Mouse (Mus musculus) hindbrain, embryonic 13.5 days (tissue): ENCODE measurements at regions not wholly inside any gene's neighbourhood (a gene's known extent, or its start where the extent isn't known, plus 50 kb on each side); places are given as distances from the start of the nearest gene placed in this dataset.

Source experiments
- ATAC-seq: fragments of 200-750 bp; cut with Nextera tagmentation; 2 replicates; pipeline ENCODE4 v1.8.0; 2017; ENCODE audit warnings: moderate TSS enrichment; ENCODE audit not compliant: low FRiP score
- H3K27ac ChIP-seq: fragments of 300-500 bp; sonication (generic); 2 replicates; pipeline ENCODE4 v1.5.1; 2015; ENCODE audit warnings: inconsistent platforms, mild to moderate bottlenecking, moderate library complexity
- H3K27me3 ChIP-seq: fragments of 300-500 bp; sonication (generic); 2 replicates; pipeline ENCODE4 v1.6.1; 2015; ENCODE audit warnings: mild to moderate bottlenecking, inconsistent platforms
- H3K36me3 ChIP-seq: fragments of 300-500 bp; sonication (generic); 2 replicates; pipeline ENCODE4 v1.6.1; 2015; ENCODE audit warnings: mild to moderate bottlenecking, inconsistent platforms
- H3K4me1 ChIP-seq: fragments of 300-500 bp; sonication (generic); replicated peaks from 2 replicates; pipeline ENCODE4 v1.6.1; 2015; ENCODE audit warnings: inconsistent platforms
- H3K4me2 ChIP-seq: fragments of 300-500 bp; sonication (generic); 2 replicates; pipeline ENCODE4 v1.6.1; 2015; ENCODE audit warnings: inconsistent platforms, mild to moderate bottlenecking, moderate library complexity
- H3K4me3 ChIP-seq: fragments of 300-500 bp; sonication (generic); 2 replicates; pipeline ENCODE4 v1.5.1; 2015; ENCODE audit warnings: mild to moderate bottlenecking, inconsistent platforms
- H3K9ac ChIP-seq: fragments of 300-500 bp; sonication (generic); 2 replicates; pipeline ENCODE4 v1.6.1; 2015; ENCODE audit warnings: mild to moderate bottlenecking, inconsistent platforms
- H3K9me3 ChIP-seq: fragments of 300-500 bp; sonication (generic); 2 replicates; pipeline ENCODE4 v1.6.1; 2016; ENCODE audit warnings: inconsistent platforms
- whole genome bisulfite sequencing: fragments of 180-500 bp; shearing (Covaris S2); methylation state at CpG from one replicate; pipeline ENCODE4 v1.1.7; 2015; 5-methylcytosine and 5-hydroxymethylcytosine counted together

- 84% methylated on average over 4 of the region's 4 CpGs for WGBS
- no peak for ATAC-seq
- Histone ChIP-seq H3K4me3 (no peak overlapping the region), H3K4me2 (no peak overlapping the region), H3K9ac (no peak overlapping the region), H3K9me3 (0 out of 2 replicates have a peak, but pooled peaks cover 4% of the 10 kb centered on the region), H3K36me3 (no peaks in the 10 kb centered on the region), H3K27me3 (no peaks in the 10 kb centered on the region), H3K27ac (no peak overlapping the region), H3K4me1 (peaks cover under 1% of the 10 kb centered on the region)
Observed at GRCm38 (mm10) chr13:52741371-52741770, 158.4 kb downstream of the Syk start.

- H3K4me3 ChIP-seq = no peak overlapping the region
- WGBS = 60% methylated on average over 10 of the region's 10 CpGs
- H3K9ac ChIP-seq = no peak overlapping the region
- ATAC-seq = no peak
- H3K27ac ChIP-seq = no peak overlapping the region
- H3K4me2 ChIP-seq = no peak overlapping the region
- peaks cover 11% of the 10 kb centered on the region for H3K4me1 ChIP-seq
- H3K27me3 ChIP-seq = 0 out of 2 replicates have a peak, but pooled peaks cover 5% of the 10 kb centered on the region
- no peaks in the 10 kb centered on the region for H3K9me3 ChIP-seq
- no peaks in the 10 kb centered on the region for H3K36me3 ChIP-seq
Observed at GRCm38 (mm10) chr13:52756005-52756404, 173.0 kb downstream of the Syk start.

DNA sequence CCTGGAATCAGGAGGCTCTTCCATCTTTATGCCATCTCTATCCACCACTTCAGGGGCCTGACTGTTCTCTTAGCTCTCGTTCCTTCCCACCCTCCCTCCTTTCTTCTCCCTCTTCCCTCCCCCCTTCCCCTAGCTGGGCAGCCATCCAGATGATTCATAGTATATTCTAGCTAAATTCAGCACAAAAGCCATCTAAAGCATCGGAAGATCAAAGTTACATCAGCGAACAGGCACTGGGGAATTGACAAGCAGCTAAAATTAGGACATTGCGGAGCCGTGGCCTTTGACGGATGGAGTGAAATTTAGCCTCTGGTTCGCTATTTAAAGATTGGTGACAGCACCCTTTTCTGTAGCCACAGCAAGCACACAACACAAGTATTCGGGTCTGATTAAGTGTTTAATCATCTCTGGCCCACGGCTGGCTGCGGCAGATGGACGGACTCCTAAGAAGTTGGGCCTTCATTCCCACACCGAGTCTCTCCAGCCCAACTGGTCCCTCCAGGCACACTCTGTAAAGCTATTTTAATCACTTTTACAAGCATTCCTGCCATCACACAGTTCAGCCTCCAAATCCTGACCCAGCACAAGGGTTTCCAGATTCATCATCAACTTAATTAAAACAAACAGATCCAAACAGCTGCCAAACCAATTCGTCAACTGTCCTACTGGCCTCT is 163.8 kb downstream of the Auh start:
- Histone ChIP-seq H3K36me3 (no peaks in the 10 kb centered on the region), H3K4me1 (peaks cover 18% of the 10 kb centered on the region), H3K9me3 (no peaks in the 10 kb centered on the region), H3K9ac (no peak overlapping the region), H3K27me3 (no peaks in the 10 kb centered on the region), H3K27ac (0 out of 2 replicates have a peak overlapping the region, but pooled peaks have one; percentile 46), H3K4me2 (peak overlapping the region; percentile 4; the same call in 1 of the 2 replicates), H3K4me3 (no peak overlapping the region)
- peak; percentile 72 for ATAC-seq
- WGBS = 31% methylated on average over 13 of the region's 13 CpGs

- Histone ChIP-seq H3K27ac (no peak overlapping the region), H3K27me3 (no peaks in the 10 kb centered on the region), H3K9me3 (no peaks in the 10 kb centered on the region), H3K9ac (no peak overlapping the region), H3K4me2 (no peak overlapping the region), H3K4me1 (peaks cover 18% of the 10 kb centered on the region), H3K36me3 (no peaks in the 10 kb centered on the region), H3K4me3 (no peak overlapping the region)
- 89% methylated on average over 2 of the region's 2 CpGs for WGBS
- ATAC-seq = no peak
Observed at GRCm38 (mm10) chr13:52766236-52766635, 163.2 kb downstream of the Auh start.

DNA sequence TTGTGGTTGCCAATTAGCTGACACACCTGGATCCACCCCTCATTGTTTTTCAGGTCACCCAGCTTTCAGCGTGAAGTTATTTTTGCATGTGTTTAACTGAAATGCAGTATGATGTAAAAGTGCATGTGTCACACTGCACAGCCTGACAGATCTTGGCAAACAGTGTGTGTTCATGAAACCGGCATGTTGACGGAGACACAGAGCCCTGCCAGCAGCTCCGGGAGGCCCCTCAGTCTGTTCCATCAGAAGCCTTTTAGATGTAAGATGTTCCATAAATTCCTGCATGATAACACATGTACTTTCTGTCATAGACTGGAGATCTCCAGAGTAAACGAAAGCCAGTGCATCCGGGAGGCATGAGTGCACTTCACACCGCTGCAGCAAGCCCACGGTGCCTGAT is 159.5 kb downstream of the Auh start:
- no peak overlapping the region for H3K27ac ChIP-seq
- no peak overlapping the region for H3K4me2 ChIP-seq
- no peak for ATAC-seq
- no peaks in the 10 kb centered on the region for H3K9me3 ChIP-seq
- WGBS = 91% methylated on average over 8 of the region's 8 CpGs
- H3K9ac ChIP-seq = no peak overlapping the region
- no peaks in the 10 kb centered on the region for H3K27me3 ChIP-seq
- no peaks in the 10 kb centered on the region for H3K36me3 ChIP-seq
- peaks cover 16% of the 10 kb centered on the region for H3K4me1 ChIP-seq
- no peak overlapping the region for H3K4me3 ChIP-seq

DNA sequence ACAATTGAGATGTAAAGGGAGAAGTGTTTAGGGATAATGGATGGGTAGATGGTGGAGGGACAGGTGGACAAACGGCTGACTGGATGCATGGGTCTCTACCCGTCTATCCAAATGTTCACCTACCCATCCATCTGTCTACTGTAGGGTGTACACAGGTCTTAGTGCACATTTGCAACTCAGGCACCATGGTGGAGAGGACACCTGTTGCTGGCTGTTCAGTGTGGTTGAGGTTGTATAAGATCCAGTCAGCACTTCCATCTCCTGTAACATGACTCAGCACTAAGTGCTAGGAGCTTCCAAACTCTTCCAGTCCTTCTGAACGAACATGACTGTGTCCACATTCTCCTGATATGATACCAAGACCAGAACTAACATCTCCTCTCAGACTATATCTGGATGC is 158.0 kb downstream of the Auh start:
- Histone ChIP-seq H3K4me2 (no peak overlapping the region), H3K9me3 (no peaks in the 10 kb centered on the region), H3K4me3 (no peak overlapping the region), H3K27ac (no peak overlapping the region), H3K36me3 (no peaks in the 10 kb centered on the region), H3K27me3 (no peaks in the 10 kb centered on the region), H3K4me1 (0 out of 2 replicates have a peak, but pooled peaks cover under 1% of the 10 kb centered on the region), H3K9ac (no peak overlapping the region)
- no peak for ATAC-seq
- WGBS = 83% methylated on average over 3 of the region's 3 CpGs

GRCm38 (mm10) chr13:52772081-52772480 is 157.4 kb downstream of the Auh start:
- Histone ChIP-seq H3K27me3 (no peaks in the 10 kb centered on the region), H3K4me3 (no peak overlapping the region), H3K27ac (no peak overlapping the region), H3K9ac (no peak overlapping the region), H3K4me2 (no peak overlapping the region), H3K4me1 (no peaks in the 10 kb centered on the region), H3K9me3 (no peaks in the 10 kb centered on the region), H3K36me3 (no peaks in the 10 kb centered on the region)
- 84% methylated on average over 4 of the region's 4 CpGs for WGBS
- ATAC-seq = no peak

DNA sequence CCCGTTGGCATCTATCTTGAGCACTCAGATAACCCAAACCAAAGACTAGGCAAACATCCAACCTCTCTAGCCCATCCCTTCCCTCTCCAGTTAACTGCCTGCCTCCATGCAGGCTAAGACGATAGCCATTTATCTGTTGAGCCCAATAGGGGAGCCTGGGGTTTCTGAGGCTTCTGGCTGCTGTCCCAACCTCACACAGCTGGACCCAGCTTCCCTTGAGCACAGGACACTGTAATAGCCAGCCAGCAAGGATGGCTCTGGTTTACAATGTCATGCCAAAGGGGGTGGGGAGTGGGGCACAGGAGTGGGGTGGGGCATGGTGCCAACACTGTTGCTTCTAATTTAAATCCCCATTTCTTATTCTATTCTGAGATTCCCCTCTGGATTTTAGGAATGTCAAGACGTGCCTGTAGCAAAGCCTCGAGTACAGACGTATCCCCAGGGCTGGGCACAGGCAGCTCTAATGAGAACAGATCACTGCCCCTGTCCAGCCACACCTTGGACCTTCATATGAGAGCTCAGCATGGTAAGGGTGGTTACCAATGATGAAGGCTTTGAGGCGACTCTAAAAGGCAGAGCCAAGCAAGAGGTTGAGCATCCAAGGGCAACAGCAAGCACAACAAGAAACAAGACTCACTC is 152.0 kb downstream of the Auh start:
- WGBS = 75% methylated on average over 6 of the region's 6 CpGs
- H3K9ac ChIP-seq = no peak overlapping the region
- H3K27me3 ChIP-seq = no peaks in the 10 kb centered on the region
- no peaks in the 10 kb centered on the region for H3K36me3 ChIP-seq
- no peaks in the 10 kb centered on the region for H3K9me3 ChIP-seq
- H3K27ac ChIP-seq = no peak overlapping the region
- no peak for ATAC-seq
- H3K4me3 ChIP-seq = no peak overlapping the region
- H3K4me1 ChIP-seq = 0 out of 2 replicates have a peak, but pooled peaks cover 4% of the 10 kb centered on the region
- H3K4me2 ChIP-seq = no peak overlapping the region

DNA sequence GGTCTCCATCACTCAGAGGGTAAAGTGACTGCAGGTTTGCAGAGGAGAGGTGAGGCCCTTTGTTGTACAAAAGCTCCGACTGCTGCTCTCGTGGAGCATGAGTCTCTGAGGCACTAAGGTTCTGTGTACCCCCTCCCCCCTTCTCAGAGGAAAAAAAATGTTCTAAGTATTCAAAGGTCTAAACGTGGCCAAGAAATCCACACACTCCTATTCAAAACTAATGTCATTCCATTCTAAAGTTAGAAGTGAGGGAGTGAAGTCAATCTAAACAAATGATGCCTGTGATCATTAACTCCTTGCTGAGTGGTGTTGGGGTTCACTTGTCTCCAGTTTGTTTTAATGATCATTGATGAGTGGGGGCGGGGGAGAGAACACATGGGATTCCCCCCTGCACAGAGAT is 150.6 kb downstream of the Auh start:
- no peak overlapping the region for H3K9ac ChIP-seq
- H3K4me2 ChIP-seq = no peak overlapping the region
- no peak for ATAC-seq
- no peak overlapping the region for H3K27ac ChIP-seq
- H3K9me3 ChIP-seq = no peaks in the 10 kb centered on the region
- no peaks in the 10 kb centered on the region for H3K27me3 ChIP-seq
- H3K36me3 ChIP-seq = no peaks in the 10 kb centered on the region
- no peak overlapping the region for H3K4me3 ChIP-seq
- 0 out of 2 replicates have a peak, but pooled peaks cover 4% of the 10 kb centered on the region for H3K4me1 ChIP-seq
- WGBS = 44% methylated on average over 4 of the region's 4 CpGs
